Mouse (Mus musculus): ENCODE results near the gene Gldc.

GRCm38 (mm10) chr19:30164228-30164627 lies 11.0 kb downstream of the Gldc start:
- TF ChIP-seq CTCF (IDR thresholded peaks at IDR 0.05; ENCODE audit: borderline replicate concordance, extremely low read depth, insufficient read depth, insufficient read length) (no peak), POLR2A (IDR thresholded peaks at IDR 0.05; ENCODE audit: borderline replicate concordance, extremely low read depth, insufficient read depth, insufficient read length, poor library complexity, severe bottlenecking) (no peak)

All from brain, embryonic 14.5 days (tissue).